Mouse (Mus musculus) CH12.LX (cell line): ENCODE results near the gene Nans.

Source experiments
- CTCF ChIP-seq, 2 experiments: IDR thresholded peaks in 1 of 2; conservative IDR thresholded peaks in 1 of 2; 2 replicates each; pipeline ENCODE4 v1.5.1; 2011 to 2012; ENCODE audit warnings: low read depth in 2 of 2, low read length in 2 of 2, improper control_type of control experiment in 1 of 2, inconsistent platforms in 1 of 2, mild to moderate bottlenecking in 1 of 2, moderate library complexity in 1 of 2
- NRF1 ChIP-seq: IDR thresholded peaks from 2 replicates; pipeline ENCODE4 v1.6.1; 2014; ENCODE audit warnings: low read depth, mild to moderate bottlenecking, inconsistent platforms, low read length, improper control_type of control experiment, moderate library complexity
- POLR2A ChIP-seq: IDR thresholded peaks from 2 replicates; pipeline ENCODE4 v1.6.1; 2011; ENCODE audit warnings: low read depth, mild to moderate bottlenecking, improper control_type of control experiment, low read length
- UBTF ChIP-seq: IDR thresholded peaks from 2 replicates; pipeline ENCODE4 v1.6.1; 2012; ENCODE audit warnings: low read depth, mild to moderate bottlenecking, inconsistent platforms, low read length, improper control_type of control experiment, moderate library complexity
- ZNF384 ChIP-seq: IDR thresholded peaks from 2 replicates; pipeline ENCODE4 v1.6.1; 2012; ENCODE audit warnings: low read depth, low read length, improper control_type of control experiment, inconsistent platforms

GRCm38 (mm10) chr4:46533934-46534720 is 45.1 kb downstream of the Nans start:
- TF ChIP-seq POLR2A (peak; percentile 51; the same call in 1 of the 2 replicates), CTCF (conservative IDR thresholded peaks at IDR 0.05 in 1 of 2, IDR thresholded peaks at IDR 0.05 in 1 of 2; ENCODE audit: low read depth in 2 of 2, low read length in 2 of 2) (peak in 1 of 2 experiments; percentile 34; a peak in 2 of 4 replicates), UBTF (peak; percentile 93), ZNF384 (no peak), NRF1 (peak; percentile 82)
